Mouse (Mus musculus): ENCODE measurements at regions not wholly inside any gene's neighbourhood (a gene's known extent, or its start where the extent isn't known, plus 50 kb on each side); places are given as distances from the start of the nearest gene placed in this dataset.

GRCm38 (mm10) chr5:101146345-101146744 lies 300.8 kb downstream of the Gpat3 start:
- no peak for DNase-seq (ENCODE audit: low read depth, low spot score)

- no peak for DNase-seq (ENCODE audit: low read depth, low spot score)
These were observed 279.5 kb downstream of the Gpat3 start for GRCm38 (mm10) chr5:101124941-101125453.

GRCm38 (mm10) chr5:101122914-101123313 lies 277.4 kb downstream of the Gpat3 start:
- DNase-seq (ENCODE audit: low read depth, low spot score), result no peak

DNA sequence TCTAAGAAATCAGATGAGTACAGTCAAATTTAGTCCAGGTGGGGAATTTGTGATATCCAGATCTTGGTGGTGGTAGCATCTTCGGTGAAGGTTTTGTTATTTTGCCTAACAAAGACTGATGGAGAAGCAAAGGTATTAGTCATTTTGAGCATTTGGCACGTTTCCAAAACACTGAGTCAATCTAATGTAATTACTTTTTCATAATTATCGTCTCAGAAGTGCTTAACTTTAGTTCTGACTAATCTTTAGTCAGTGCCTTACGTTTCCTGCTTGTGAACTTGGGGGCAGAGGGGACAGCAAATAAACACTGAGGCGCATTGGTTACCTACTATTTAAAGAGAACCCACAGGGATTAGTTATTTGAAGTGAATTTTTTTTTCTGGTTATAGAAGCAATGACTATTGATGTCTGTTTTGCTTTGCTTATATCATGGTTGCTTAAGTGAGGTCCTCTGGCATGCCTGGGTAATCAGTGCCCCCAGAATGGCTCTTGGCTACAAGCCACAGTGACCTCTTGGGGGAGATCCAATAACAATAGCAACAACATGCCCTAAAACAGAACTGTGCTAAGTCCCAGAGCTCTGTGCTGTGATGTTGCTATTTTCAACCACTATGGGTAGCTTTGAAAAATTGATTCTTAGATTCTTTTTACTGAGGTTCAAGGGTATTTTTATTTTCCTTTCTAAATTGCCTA lies 275.1 kb downstream of the Gpat3 start:
- DNase-seq (ENCODE audit: low read depth, low spot score), result no peak

DNA sequence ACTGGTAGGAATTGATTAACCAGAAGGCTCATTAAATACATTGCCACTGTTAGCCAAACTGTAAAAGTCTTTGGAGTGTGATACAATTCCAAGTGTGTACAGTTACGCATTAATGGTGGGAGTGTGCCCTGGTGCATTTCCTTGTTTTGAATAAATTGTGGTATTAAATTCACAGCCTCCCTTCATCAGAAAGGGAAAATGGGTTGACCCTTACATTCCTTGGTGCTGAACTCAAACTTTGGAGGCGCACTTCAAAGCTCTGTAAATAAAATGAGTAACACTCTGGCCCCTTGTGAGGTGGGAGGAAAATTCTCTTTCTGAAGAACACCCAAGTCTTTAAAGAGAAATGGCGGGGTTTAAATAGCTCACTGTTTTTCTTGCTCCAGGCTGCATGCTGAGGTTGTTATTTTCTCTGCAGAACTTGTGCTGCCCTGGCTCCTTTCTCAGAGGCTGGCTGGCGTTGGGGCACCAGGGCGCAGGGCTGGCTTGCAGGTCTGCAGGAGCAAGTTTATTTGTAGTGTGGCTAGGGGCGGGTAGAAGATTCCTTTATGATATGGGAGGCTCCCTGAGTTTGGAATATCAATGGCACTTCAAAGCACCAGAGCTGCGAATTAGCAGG lies 266.7 kb downstream of the Gpat3 start:
- DNase-seq (ENCODE audit: low read depth, low spot score), result no peak

DNA sequence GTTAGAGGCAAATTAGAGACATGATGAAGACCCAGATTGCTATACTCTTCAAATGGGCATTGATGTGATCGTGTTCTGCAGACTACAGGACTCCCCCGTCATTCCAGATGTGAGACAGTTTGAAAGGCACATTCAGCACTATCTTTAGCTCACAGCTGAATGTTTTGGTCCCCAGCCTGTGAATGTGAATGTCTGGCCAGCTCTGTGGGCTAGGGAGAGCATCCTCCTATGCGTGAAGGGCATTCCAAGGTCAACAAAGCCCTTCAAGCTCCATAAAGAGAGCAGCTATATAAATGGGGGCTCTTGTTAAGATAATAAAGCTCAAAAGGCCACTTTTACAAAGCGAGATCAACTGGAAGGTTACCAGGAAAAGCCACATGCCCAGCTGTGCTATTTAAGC lies 266.1 kb downstream of the Gpat3 start:
- DNase-seq (ENCODE audit: low read depth, low spot score), result no peak

DNA sequence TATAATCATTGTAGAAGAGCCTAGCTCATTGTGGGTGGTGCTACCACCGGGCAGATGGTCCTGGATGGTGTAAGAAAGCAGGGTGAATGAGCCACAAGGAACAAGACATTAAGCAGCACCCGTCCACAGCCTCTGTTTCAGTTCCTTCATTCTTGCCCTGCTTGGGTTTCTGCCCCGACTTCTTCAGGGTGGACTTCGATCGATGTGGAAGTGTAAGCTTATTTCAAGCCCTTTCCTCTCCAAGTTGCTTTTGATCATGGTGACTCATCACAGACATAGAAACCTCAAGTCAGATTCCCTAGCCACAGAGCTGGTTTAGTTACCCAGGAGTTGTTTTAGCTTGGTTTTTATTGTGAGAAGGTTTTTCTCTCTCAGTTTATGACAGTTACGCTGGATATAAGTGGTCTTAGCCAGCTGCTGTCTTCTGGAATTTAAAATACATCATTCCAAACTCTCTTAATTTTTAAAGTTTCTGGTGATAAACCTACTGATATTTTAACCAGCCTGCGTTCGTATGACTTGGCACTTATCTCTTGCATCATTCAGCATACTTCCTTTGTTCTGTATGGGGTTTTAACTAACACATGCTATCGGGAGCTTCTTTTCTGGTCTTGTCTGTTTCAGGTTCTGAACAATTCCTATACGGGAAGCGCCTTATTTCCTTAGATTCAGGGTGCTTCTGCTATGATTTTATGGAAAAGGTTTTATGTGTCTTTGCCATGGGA lies 255.6 kb downstream of the Gpat3 start:
- DNase-seq (ENCODE audit: low read depth, low spot score), result no peak

DNA sequence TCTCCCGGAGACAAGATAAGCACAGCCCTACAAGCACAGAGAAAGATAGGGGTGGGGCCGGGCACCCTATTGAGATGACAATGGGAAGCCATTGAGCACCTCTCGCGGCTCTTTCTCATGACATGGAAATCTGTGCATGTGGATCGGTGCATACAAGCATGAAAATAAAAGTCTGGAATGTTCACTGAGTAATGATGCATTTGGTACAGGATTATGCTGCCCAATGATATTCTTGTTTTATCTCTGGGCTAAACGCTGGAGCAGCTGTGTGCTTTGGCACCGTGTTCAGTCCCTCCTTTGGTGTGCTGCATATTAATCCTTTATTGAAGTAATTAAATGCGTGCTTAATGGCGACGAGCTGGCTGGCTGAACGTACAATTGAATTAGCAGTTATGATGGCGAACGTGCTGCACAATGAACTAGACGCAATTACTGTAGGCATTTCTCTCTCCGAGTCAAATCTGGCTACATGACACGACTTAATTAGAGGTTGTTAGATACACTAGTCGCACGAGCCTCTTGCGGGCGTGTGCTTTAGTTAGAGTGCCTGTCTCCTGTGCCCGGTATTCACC lies 245.6 kb downstream of the Gpat3 start:
- peak; percentile 62 for DNase-seq (ENCODE audit: low read depth, low spot score)

- DNase-seq (ENCODE audit: low read depth, low spot score), result no peak
These were observed 245.0 kb downstream of the Gpat3 start for GRCm38 (mm10) chr5:101090415-101091026.

DNA sequence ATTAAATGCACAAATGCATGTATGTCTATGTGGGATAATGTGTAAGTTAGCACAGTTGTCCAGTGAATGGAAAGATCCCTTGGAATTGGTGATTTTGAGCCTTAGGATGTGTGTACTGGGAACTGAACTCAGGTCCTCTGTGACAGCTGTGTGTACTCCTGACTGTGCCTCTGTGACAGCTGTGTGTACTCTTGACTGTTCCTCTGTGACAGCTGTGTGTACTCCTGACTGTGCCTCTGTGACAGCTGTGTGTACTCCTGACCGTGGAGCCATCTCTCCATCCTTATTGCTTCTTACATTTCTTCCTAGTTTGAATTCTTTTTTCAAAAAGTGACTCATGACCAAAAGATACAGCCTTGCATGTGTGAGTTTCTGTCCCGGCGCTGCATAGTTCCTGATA lies 239.7 kb downstream of the Gpat3 start:
- DNase-seq (ENCODE audit: low read depth, low spot score), result no peak

DNA sequence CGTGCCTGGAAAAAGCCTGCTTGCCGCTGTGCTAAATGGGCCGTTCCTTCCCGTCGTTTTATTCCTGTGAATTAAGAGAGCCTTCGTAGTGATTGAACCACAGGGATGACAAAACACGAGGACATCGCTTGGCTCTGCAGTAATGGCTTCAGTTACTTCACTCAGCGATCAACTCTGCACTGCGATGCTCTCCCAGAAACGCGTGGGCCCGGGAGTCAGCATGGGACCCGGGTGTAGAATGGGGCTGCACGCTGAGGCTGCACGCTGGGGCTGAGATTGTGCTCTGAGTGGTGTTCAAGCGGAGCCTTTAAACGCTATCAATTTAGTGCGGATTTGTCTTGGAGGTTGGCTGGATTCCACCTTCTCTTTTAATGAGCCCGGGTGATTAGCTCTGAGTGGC lies 237.1 kb downstream of the Gpat3 start:
- no peak for DNase-seq (ENCODE audit: low read depth, low spot score)

DNA sequence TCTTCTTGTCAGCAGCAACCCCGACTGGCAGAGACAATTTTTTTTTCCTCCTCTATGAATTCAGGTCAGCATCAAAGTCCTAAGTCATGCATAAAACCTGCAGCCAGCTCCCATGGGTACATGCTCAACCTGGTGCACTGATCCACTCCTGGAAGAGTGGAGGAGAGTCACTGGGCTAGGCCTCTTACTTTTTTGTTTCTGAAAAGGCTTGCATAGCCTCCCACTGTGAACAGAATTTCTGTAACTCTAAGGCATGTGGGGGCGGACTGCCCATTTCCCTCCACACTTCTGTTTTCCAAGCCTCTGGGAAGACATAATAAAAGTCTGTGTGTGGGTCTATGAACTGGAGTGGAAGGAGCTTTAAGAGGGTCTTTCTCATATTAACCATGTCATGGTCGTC lies 218.8 kb downstream of the Gpat3 start:
- DNase-seq (ENCODE audit: low read depth, low spot score), result no peak

- no peak for DNase-seq (ENCODE audit: low read depth, low spot score)
These were observed 217.7 kb downstream of the Gpat3 start for GRCm38 (mm10) chr5:101063254-101063653.

DNA sequence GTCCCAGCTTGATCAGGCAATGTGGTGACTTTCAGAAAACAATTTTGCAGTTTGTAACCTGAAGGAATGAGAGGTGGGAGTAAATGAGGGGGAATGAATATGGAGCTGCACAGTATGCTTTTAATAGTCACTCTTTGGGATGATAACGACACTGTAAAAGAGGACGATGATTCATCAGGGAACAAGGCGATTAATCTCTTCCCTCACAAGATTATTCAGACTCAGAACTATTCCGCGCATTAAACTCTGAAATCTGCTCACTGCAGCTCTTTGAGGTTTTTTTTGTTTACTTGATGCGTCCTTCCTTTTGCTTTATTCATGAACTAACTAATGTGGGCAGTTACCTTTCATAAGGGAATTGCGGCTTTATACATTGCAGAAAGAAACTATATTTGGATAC lies 206.1 kb downstream of the Gpat3 start:
- DNase-seq (ENCODE audit: low read depth, low spot score), result no peak

- no peak for DNase-seq (ENCODE audit: low read depth, low spot score)
These were observed 195.0 kb downstream of the Gpat3 start for GRCm38 (mm10) chr5:101040488-101040887.

DNA sequence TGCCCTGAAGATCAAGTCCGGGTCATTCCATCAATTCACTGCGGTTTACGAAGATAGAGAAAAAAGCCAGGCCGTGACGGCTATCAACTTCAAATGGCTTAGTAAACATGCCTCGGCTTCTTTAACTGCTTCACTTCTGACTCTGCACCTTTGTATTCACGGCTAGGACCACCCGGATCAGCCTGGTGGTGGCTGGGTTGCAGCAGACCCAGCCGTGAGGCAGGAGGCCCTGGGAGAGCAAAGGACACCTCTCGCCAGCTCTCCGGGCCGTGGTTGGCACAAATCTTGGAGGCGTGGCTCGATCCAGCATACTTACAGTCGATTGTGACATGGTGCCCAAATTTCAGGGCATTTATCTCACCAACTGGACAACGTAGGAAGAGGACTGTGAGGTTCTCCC lies 187.5 kb downstream of the Gpat3 start:
- DNase-seq (ENCODE audit: low read depth, low spot score), result no peak

DNA sequence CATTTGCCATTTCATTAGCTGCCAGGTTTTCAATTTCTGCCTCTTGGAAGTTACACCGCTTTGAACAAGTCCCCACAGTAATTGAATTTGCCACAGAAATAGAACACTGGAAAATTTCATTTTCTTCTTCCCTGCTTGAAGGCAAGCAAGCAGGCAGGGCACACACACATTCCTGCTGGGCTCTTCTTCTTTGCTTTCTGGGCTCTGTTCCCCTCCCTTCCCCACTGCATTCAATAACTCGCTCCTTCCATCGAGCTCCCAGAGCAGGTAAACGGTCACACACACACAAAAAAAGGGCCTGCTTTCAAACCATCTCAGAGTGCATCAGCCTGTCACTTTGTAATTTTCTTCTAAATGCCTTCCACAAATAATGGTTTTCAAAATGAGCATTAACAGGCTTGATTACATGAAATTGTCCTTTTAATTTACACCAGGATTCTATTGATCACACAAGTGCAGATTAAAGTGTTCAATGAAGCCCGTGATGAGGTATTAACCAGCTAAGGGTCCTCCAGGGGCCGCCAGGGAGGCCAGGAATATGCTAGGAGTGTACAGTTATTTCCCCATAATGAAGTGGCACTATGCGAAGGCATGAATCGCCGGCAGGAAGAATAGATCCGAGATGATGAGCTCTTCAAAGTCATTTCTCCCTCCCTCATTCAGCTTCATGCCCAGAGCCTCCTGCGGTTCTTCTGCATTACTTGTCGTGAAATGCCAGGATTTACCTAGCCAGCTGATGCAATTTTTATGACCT lies 186.8 kb downstream of the Gpat3 start:
- DNase-seq (ENCODE audit: low read depth, low spot score), result no peak

GRCm38 (mm10) chr5:101024796-101025195 lies 179.3 kb downstream of the Gpat3 start:
- DNase-seq (ENCODE audit: low read depth, low spot score), result no peak

DNA sequence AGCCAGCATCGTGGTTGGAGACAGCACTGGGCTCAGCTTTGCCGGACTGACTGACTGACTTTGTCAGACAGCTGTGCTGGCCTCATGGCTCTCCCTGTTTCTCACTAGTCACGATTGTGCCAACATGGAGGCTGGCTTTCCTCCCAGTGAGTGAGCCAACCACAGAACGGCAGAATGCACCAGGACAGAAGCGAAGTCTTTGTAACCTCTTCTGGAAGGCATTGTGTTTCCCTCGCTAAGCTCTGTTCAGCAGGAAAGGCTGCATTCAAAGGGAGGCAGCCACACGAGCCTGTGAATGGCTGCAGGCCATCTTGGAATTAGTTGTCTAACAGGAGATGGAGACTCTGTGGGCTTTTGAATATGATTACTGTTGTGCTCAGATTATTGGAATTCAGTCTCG lies 178.3 kb downstream of the Gpat3 start:
- DNase-seq (ENCODE audit: low read depth, low spot score), result no peak

DNA sequence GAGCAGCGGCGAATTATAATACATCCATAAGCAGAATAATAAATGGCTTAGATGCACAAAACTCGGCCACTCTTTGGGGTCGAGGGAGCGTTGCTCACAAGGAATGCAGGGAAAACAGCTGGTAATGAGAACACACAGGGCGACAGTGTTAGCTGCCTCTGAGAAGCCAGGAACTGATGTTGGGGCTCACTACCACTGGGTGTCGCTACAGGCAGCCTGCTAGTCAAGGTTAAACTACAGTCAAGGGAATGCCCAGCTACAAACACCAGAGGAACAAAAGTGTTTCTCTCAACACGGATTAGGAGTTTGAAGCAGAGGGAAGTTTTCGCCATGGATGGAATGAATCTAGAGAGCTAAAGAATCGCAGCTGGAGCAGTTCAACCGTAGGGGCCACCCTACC lies 175.3 kb downstream of the Gpat3 start:
- DNase-seq (ENCODE audit: low read depth, low spot score), result peak; percentile 50

- no peak for DNase-seq (ENCODE audit: low read depth, low spot score)
These were observed 168.3 kb downstream of the Gpat3 start for GRCm38 (mm10) chr5:101013844-101014243.

All from brain, embryonic 18.5 days (tissue).